Mouse (Mus musculus): Measurements from ENCODE around the gene 2210016F16Rik. TPM values are rescaled to one million over a fixed set of nuclear protein-coding genes. Genes with fewer than 3 reads are reported as not detected.

2210016F16Rik gene
- total and polyA plus RNA-seq, 3 experiments, result 0.51 to 5.3 TPM; not detected in 1

GRCm38 (mm10) chr13:58402003-58402743 is 17.1 kb upstream of the 2210016F16Rik start, which contains the start of gene Rmi1:
Gene Rmi1, plus strand, starts transcription at chr13:58402248.
- dilution Hi-C loops (cut with MboI; ENCODE audit: extremely low pct_ligation_motif_present, extremely low pct_unique_long_range_greater_than_20kb, low sequenced_read_pairs), result no loop called here

More at GRCm38 (mm10) chr13:58402003-58402743, 17.1 kb upstream of the 2210016F16Rik start, which contains the start of gene Rmi1:
- peaks cover 0 to 22% of the 10 kb centered on the region in 2 experiments; a peak in 2 of 4 replicates for H3K4me1 ChIP-seq (ENCODE audit: control insufficient read depth in 1 of 2, insufficient read depth in 2 of 2)
- DNase-seq (ENCODE audit: extremely low read depth), result peak; percentile 95
- in situ Hi-C loops (cut with MboI; ENCODE audit: low pct_ligation_motif_present, low pct_unique_long_range_greater_than_20kb, low sequenced_read_pairs), result no loop called here
- H3K4me2 ChIP-seq (ENCODE audit: insufficient read depth, low read depth, poor library complexity, severe bottlenecking), result peak within 1 kb of the TSS; percentile 66; the same call in 1 of the 2 replicates
- H3K9ac ChIP-seq (ENCODE audit: insufficient read depth, low read depth), result peak within 1 kb of the TSS; percentile 91
- peak within 1 kb of the TSS; percentile 88 for H3K27ac ChIP-seq (ENCODE audit: insufficient read depth, low read depth)
- no peaks in the 10 kb centered on the region for H3K27me3 ChIP-seq (replicated peaks)
- TF ChIP-seq E2F4 (IDR thresholded peaks at IDR 0.05; ENCODE audit: insufficient replicate concordance, low read depth, low read length), result peak; percentile 73; the same call in 1 of the 2 replicates
- TF ChIP-seq HCFC1 (IDR thresholded peaks at IDR 0.05; ENCODE audit: low read depth, low read length), result peak; percentile 80
- peak; percentile 94 for TF ChIP-seq POLR2A (IDR thresholded peaks at IDR 0.05; ENCODE audit: low read depth, low read length)
- 0 out of 2 replicates have a peak, but pooled peaks have one; percentile 28 for TF ChIP-seq MXI1 (IDR thresholded peaks at IDR 0.05; ENCODE audit: low read depth, low read length)
- no peak for TF ChIP-seq MAFK (IDR thresholded peaks at IDR 0.05; ENCODE audit: insufficient replicate concordance, low read length)
- no peak; the same call in 1 of the 2 replicates for TF ChIP-seq UBTF (IDR thresholded peaks at IDR 0.05; ENCODE audit: low read depth, low read length)
- no peak for TF ChIP-seq PAX5 (IDR thresholded peaks at IDR 0.05; ENCODE audit: low read length)
- TF ChIP-seq EP300 (IDR thresholded peaks at IDR 0.05; ENCODE audit: low read length), result no peak
- no peak for TF ChIP-seq KAT2A (IDR thresholded peaks at IDR 0.05; ENCODE audit: insufficient replicate concordance, low read length)
- peak; percentile 93 for TF ChIP-seq TCF12 (IDR thresholded peaks at IDR 0.05; ENCODE audit: low read depth, low read length)
- TF ChIP-seq MYC (IDR thresholded peaks at IDR 0.05; ENCODE audit: low read depth, low read length), result peak; percentile 76
- TF ChIP-seq CHD1 (IDR thresholded peaks at IDR 0.05; ENCODE audit: low read depth, low read length), result 0 out of 2 replicates have a peak, but pooled peaks have one; percentile 25
- TF ChIP-seq POLR2AphosphoS2 (IDR thresholded peaks at IDR 0.05; ENCODE audit: low read depth, low read length), result peak; percentile 79
- TF ChIP-seq MAX (IDR thresholded peaks at IDR 0.05; ENCODE audit: low read length), result peak; percentile 58; the same call in 1 of the 2 replicates
- TF ChIP-seq ZC3H11A (IDR thresholded peaks at IDR 0.05; ENCODE audit: low read depth, low read length), result no peak
- TF ChIP-seq USF2 (conservative IDR thresholded peaks at IDR 0.05; ENCODE audit: low read depth, low read length), result peak; percentile 35; the same call in 1 of the 2 replicates
- TF ChIP-seq ZKSCAN1 (IDR thresholded peaks at IDR 0.05; ENCODE audit: borderline replicate concordance, low read depth, low read length), result no peak
- TF ChIP-seq ZNF384 (IDR thresholded peaks at IDR 0.05; ENCODE audit: low read depth, low read length), result no peak
- TF ChIP-seq TBP (conservative IDR thresholded peaks at IDR 0.05; ENCODE audit: low read depth, low read length), result peak; percentile 81
- TF ChIP-seq NRF1 (IDR thresholded peaks at IDR 0.05; ENCODE audit: low read depth, low read length), result no peak; the same call in 1 of the 2 replicates
- TF ChIP-seq RCOR1 (conservative IDR thresholded peaks at IDR 0.05; ENCODE audit: low read depth, low read length), result 0 out of 2 replicates have a peak, but pooled peaks have one; percentile 38
- peak; percentile 99 for TF ChIP-seq CHD2 (IDR thresholded peaks at IDR 0.05; ENCODE audit: low read length)
- peak; percentile 72 for TF ChIP-seq ETS1 (conservative IDR thresholded peaks at IDR 0.05; ENCODE audit: low read depth, low read length)
- peak; percentile 29 for TF ChIP-seq MEF2A (IDR thresholded peaks at IDR 0.05; ENCODE audit: borderline replicate concordance, low read depth, low read length)
- TF ChIP-seq MAZ (IDR thresholded peaks at IDR 0.05; ENCODE audit: low read depth, low read length), result peak; percentile 93
- peak; percentile 51; the same call in 1 of the 2 replicates for TF ChIP-seq IRF4 (IDR thresholded peaks at IDR 0.05; ENCODE audit: low read depth, low read length)
- peak; percentile 99 for TF ChIP-seq BHLHE40 (IDR thresholded peaks at IDR 0.05; ENCODE audit: low read depth, low read length)
- peak; percentile 95 for TF ChIP-seq ZMIZ1 (IDR thresholded peaks at IDR 0.05; ENCODE audit: low read depth, low read length)
- no peak for TF ChIP-seq JUN (IDR thresholded peaks at IDR 0.05; ENCODE audit: insufficient read depth, low read depth, low read length)
- TF ChIP-seq SMC3 (IDR thresholded peaks at IDR 0.05; ENCODE audit: low read depth, low read length), result no peak
- no peak for TF ChIP-seq RAD21 (IDR thresholded peaks at IDR 0.05; ENCODE audit: low read depth, low read length)
- TF ChIP-seq JUND (conservative IDR thresholded peaks at IDR 0.05; ENCODE audit: low read depth, low read length), result no peak
- TF ChIP-seq ELF1 (IDR thresholded peaks at IDR 0.05; ENCODE audit: low read depth, low read length), result peak; percentile 27; the same call in 1 of the 2 replicates
- no peak for TF ChIP-seq GABPA (IDR thresholded peaks at IDR 0.05; ENCODE audit: insufficient replicate concordance, low read depth, low read length)
- TF ChIP-seq SIN3A (IDR thresholded peaks at IDR 0.05; ENCODE audit: low read length), result peak; percentile 55; the same call in 1 of the 2 replicates
- TF ChIP-seq CTCF (conservative IDR thresholded peaks at IDR 0.05 in 1 of 2, IDR thresholded peaks at IDR 0.05 in 1 of 2; ENCODE audit: low read depth in 2 of 2, low read length in 2 of 2), result no peak; a peak in 1 of 4 replicates
- peak; percentile 96 for TF ChIP-seq NELFE (IDR thresholded peaks at IDR 0.05; ENCODE audit: low read depth, low read length)
- peak; percentile 84 for TF ChIP-seq USF1 (IDR thresholded peaks at IDR 0.05; ENCODE audit: low read depth, low read length)
- peak within 1 kb of the TSS; percentile 87 to 96 (median 89) for H3K4me3 ChIP-seq (replicated peaks in 1 of 3; ENCODE audit: low read depth in 2 of 3, low read length in 2 of 3, poor library complexity in 1 of 3)
- peaks cover 9 to 29% of the 10 kb centered on the region in 2 experiments for H3K36me3 ChIP-seq (replicated peaks in 1 of 2; ENCODE audit: control insufficient read depth in 1 of 2, insufficient read depth in 1 of 2, low read length in 1 of 2)
- H3K9me3 ChIP-seq (replicated peaks; ENCODE audit: low read length), result no peaks in the 10 kb centered on the region
- H3K79me2 ChIP-seq (replicated peaks; ENCODE audit: control insufficient read depth, extremely low read depth, insufficient read depth, poor library complexity, severe bottlenecking), result peaks cover 44% of the 10 kb centered on the region
